Mouse (Mus musculus) liver, embryonic 16.5 days (tissue): ENCODE measurements at regions not wholly inside any gene's neighbourhood (a gene's known extent, or its start where the extent isn't known, plus 50 kb on each side); places are given as distances from the start of the nearest gene placed in this dataset.

ENCODE experiments used
- ATAC-seq: fragments of 200-750 bp; cut with Nextera tagmentation; 2 replicates; pipeline ENCODE4 v1.8.0; 2017; ENCODE audit warnings: low read depth, mild to moderate bottlenecking, moderate number of reproducible peaks, moderate library complexity
- H3K27ac ChIP-seq: fragments of 300-500 bp; sonication (generic); 2 replicates; pipeline ENCODE4 v1.5.1; 2014; ENCODE audit warnings: mild to moderate bottlenecking, low read length
- H3K27me3 ChIP-seq: fragments of 300-500 bp; sonication (generic); 2 replicates; pipeline ENCODE4 v1.6.1; 2014; ENCODE audit warnings: low read depth, low read length, mixed read lengths; ENCODE audit not compliant: control insufficient read depth, insufficient read depth
- H3K36me3 ChIP-seq: fragments of 300-500 bp; sonication (generic); 2 replicates; pipeline ENCODE4 v1.6.1; 2014; ENCODE audit warnings: mild to moderate bottlenecking; ENCODE audit not compliant: control insufficient read depth, insufficient read depth
- H3K4me1 ChIP-seq: fragments of 300-500 bp; sonication (generic); 2 replicates; pipeline ENCODE4 v1.6.1; 2014; ENCODE audit warnings: low read depth, low read length, mixed read lengths; ENCODE audit not compliant: control insufficient read depth
- H3K4me2 ChIP-seq: fragments of 300-500 bp; sonication (generic); 2 replicates; pipeline ENCODE4 v1.6.1; 2014; ENCODE audit warnings: low read depth, low read length, mixed read lengths
- H3K4me3 ChIP-seq: fragments of 300-500 bp; sonication (generic); 2 replicates; pipeline ENCODE4 v1.5.1; 2014; ENCODE audit warnings: low read depth, mild to moderate bottlenecking, low read length
- H3K9ac ChIP-seq: fragments of 300-500 bp; sonication (generic); 2 replicates; pipeline ENCODE4 v1.6.1; 2014; ENCODE audit warnings: low read depth, low read length
- H3K9me3 ChIP-seq: fragments of 300-500 bp; sonication (generic); replicated peaks from 2 replicates; pipeline ENCODE4 v1.6.1; 2016; ENCODE audit warnings: low read length; ENCODE audit not compliant: control insufficient read depth
- WGBS: fragments of 180-500 bp; shearing (Covaris S2); extraction: QIAGEN DNeasy Blood & Tissue Kit; methylation state at CpG from one replicate; pipeline ENCODE4 v1.1.7; 2014; ENCODE audit not compliant: insufficient replicate concordance; 5-methylcytosine and 5-hydroxymethylcytosine counted together

DNA sequence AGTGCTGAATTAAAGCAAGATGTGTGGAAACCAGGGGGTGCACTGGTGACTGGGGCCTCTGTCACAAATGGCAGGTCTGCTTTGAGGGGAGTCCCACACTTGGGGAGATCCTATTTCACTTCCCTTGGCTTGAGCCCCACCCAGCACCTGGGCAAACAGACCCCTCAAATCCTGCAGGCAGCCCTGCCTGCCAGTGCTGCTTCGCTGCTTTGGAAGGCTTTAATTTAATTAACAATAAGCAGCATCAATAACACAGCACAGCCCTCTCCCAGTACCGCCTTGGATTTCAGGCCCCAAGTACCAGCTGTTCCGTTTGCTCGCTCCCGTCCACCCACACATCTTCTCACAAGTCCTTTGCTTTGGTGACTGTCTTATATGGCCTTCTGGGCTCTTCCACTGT is 193.6 kb downstream of the Ackr3 start:
- Histone ChIP-seq H3K27me3 (no peaks in the 10 kb centered on the region), H3K4me2 (no peak overlapping the region), H3K36me3 (no peaks in the 10 kb centered on the region), H3K9me3 (no peaks in the 10 kb centered on the region), H3K27ac (no peak overlapping the region), H3K9ac (no peak overlapping the region), H3K4me1 (no peaks in the 10 kb centered on the region; the same call in 1 of the 2 replicates), H3K4me3 (no peak overlapping the region)
- 61% methylated on average over 5 of the region's 5 CpGs for WGBS
- ATAC-seq, result no peak

DNA sequence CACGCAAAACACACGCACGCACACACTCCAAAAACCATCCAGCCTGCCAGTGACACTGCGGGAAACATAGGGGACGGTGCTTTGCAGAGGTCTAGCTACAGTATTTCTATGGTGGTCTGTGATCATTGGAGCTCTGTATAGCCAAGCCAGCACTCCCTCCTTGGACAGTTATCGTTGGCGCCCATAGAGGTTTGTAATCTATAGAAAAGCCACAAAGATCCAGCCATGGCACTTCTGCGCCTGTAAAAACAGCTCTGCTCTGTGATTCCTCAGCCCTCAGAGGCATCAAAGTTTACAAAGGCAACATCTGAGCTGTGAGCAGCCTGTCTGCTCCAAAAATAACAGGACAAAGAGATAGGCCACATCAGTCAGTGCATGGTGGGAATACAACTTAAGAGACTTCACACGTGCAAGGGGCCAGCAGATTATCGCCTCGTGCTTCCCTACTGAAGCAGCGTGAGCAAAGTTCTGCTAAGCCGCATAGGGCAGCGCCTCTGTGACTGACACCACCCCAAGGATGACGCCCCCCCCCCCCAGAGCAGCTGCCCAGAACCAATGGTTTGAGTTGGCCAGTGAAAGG is 194.7 kb downstream of the Ackr3 start:
- Histone ChIP-seq H3K9ac (no peak overlapping the region), H3K36me3 (no peaks in the 10 kb centered on the region), H3K4me3 (no peak overlapping the region), H3K9me3 (no peaks in the 10 kb centered on the region), H3K4me2 (no peak overlapping the region), H3K27ac (no peak overlapping the region), H3K4me1 (no peaks in the 10 kb centered on the region; the same call in 1 of the 2 replicates), H3K27me3 (no peaks in the 10 kb centered on the region)
- ATAC-seq, result no peak
- 70% methylated on average over 15 of the region's 15 CpGs for WGBS

GRCm38 (mm10) chr1:90403057-90403456 is 199.3 kb downstream of the Ackr3 start:
- Histone ChIP-seq H3K9me3 (no peaks in the 10 kb centered on the region), H3K4me2 (no peak overlapping the region), H3K36me3 (no peaks in the 10 kb centered on the region), H3K9ac (no peak overlapping the region), H3K4me1 (no peaks in the 10 kb centered on the region), H3K27ac (no peak overlapping the region), H3K27me3 (no peaks in the 10 kb centered on the region), H3K4me3 (no peak overlapping the region)
- 67% methylated on average over 6 of the region's 6 CpGs for WGBS
- no peak for ATAC-seq

DNA sequence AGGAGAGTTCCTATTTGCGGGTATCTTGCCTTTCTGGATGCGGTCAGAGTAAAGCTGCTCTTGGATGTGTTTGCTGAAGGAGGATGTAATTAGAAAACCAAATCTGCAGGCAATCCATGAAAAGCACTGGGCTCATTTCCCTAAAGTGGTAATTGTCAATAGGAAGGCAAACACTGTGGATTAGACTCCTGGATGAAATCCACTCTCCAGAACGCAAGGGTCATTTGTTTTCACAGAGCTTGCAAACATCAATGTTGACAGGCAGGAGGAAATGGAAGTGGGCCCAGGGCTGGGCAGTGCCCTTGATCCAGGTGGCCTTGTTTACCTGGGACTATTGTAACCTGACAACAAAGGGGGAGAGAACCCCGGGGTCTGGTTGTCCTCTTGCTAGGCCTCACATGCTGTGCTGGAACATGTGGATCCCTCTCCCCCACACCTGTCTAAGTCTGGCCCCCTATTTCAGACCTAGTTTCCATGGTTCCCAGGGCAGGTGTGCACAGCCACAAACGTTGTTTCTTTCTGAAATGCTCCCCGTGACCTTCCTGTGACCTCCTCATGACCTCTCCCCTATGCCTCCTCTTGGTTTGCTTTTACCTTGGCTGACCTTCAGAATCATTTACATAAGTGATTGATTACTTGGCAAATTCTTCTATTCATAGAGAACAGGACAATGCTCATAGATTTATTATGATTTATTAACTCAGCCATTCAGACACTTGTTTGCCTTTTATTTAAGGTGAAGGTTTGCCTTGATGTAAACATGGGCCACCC is 197.9 kb upstream of the Cops8 start:
- Histone ChIP-seq H3K4me1 (no peaks in the 10 kb centered on the region), H3K9me3 (no peaks in the 10 kb centered on the region), H3K4me2 (no peak overlapping the region), H3K36me3 (no peaks in the 10 kb centered on the region), H3K4me3 (no peak overlapping the region), H3K27ac (no peak overlapping the region), H3K27me3 (no peaks in the 10 kb centered on the region), H3K9ac (no peak overlapping the region)
- WGBS, result 44% methylated on average over 6 of the region's 6 CpGs
- no peak for ATAC-seq

DNA sequence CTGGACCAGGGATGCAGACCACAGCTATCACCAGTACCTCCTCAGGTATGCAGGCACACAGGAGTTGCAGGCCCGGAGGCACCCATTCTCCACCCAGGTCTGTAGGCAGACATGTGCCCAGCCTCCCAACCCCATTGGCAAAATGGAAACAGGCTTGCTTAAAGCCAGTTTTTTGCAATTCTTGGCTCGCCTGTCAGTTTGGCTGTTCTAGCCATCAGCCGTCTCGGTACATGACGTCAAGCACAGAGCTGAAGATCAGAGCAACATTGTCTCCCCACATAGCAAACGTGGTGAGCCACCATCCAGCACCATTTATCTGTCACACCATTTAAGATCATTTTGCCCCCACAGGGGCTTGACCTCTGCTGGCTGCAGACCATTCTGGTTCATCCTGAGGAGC is 196.1 kb upstream of the Cops8 start:
- Histone ChIP-seq H3K27me3 (no peaks in the 10 kb centered on the region), H3K4me2 (no peak overlapping the region), H3K27ac (no peak overlapping the region), H3K4me1 (no peaks in the 10 kb centered on the region), H3K4me3 (no peak overlapping the region), H3K36me3 (no peaks in the 10 kb centered on the region), H3K9ac (no peak overlapping the region), H3K9me3 (no peaks in the 10 kb centered on the region)
- ATAC-seq, result no peak
- WGBS, result 73% methylated on average over 6 of the region's 6 CpGs

DNA sequence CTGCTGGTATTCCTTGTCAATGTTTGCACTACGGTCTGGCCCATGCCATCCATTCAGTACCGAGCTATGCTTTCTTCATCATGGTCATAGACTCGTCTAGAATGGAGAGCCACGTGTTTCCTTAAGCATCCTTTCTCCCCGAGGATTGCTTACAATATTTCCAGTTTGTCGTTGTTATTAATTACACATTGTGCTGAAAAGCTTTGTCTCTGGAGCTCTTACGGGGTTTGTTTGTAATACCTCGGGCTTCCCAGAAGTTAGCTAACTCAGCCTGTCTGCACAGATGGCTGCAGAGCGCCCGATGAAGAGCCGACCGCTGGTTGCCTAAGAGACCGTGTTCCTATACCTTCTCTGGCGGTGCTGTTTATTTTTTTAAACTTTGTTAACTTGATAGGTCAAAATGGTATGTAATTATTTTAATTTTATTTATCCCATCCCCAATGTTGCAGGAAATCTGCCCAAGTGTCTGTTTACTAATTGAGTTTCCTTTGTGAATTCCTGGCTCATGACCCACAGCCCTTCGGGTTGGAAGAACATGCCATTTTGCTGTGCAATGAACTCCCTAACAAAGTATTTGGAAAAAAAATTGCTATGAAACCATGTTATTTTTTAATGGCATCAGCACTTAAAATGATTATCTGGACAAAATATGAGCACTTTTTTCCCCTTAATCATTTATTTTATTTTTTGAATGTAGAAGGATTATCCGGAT is 194.1 kb upstream of the Cops8 start:
- no peaks in the 10 kb centered on the region for H3K9me3 ChIP-seq
- H3K27ac ChIP-seq, result no peak overlapping the region
- no peaks in the 10 kb centered on the region for H3K27me3 ChIP-seq
- H3K4me2 ChIP-seq, result no peak overlapping the region
- H3K4me3 ChIP-seq, result no peak overlapping the region
- WGBS, result 56% methylated on average over 16 of the region's 16 CpGs
- no peaks in the 10 kb centered on the region for H3K4me1 ChIP-seq
- H3K36me3 ChIP-seq, result no peaks in the 10 kb centered on the region
- ATAC-seq, result no peak
- H3K9ac ChIP-seq, result no peak overlapping the region

DNA sequence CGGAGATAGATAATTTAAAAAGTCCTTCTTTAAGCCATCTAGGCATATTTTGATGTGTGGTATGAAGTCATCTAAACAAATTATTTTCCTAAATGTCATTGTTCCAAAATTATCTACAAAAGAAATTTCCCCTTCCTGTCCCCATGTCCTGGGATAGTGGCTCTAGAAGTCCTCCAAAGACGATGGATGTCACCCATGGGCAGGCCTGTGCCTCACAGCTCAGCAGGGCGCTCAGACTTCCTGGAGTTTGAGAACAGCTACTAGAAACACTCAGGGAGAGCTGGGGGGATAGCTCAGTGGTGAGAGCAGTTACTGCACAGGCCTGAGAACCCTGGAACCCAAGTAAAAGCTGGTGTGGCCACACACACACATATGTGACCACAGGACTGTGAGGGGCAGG is 193.5 kb upstream of the Cops8 start:
- H3K9ac ChIP-seq, result no peak overlapping the region
- no peak for ATAC-seq
- no peaks in the 10 kb centered on the region for H3K36me3 ChIP-seq
- no peak overlapping the region for H3K4me2 ChIP-seq
- H3K27ac ChIP-seq, result no peak overlapping the region
- H3K27me3 ChIP-seq, result no peaks in the 10 kb centered on the region
- WGBS, result 57% methylated on average over 3 of the region's 3 CpGs
- H3K4me3 ChIP-seq, result no peak overlapping the region
- no peaks in the 10 kb centered on the region for H3K4me1 ChIP-seq
- H3K9me3 ChIP-seq, result no peaks in the 10 kb centered on the region

GRCm38 (mm10) chr1:90412511-90413045 is 190.2 kb upstream of the Cops8 start:
- WGBS, result 52% methylated on average over 9 of the region's 9 CpGs
- peak; percentile 13; the same call in 1 of the 2 replicates for ATAC-seq
- no peak overlapping the region for H3K4me3 ChIP-seq
- no peaks in the 10 kb centered on the region for H3K9me3 ChIP-seq
- no peaks in the 10 kb centered on the region for H3K4me1 ChIP-seq
- H3K27me3 ChIP-seq, result no peaks in the 10 kb centered on the region
- no peak overlapping the region for H3K9ac ChIP-seq
- H3K36me3 ChIP-seq, result no peaks in the 10 kb centered on the region
- no peak overlapping the region for H3K4me2 ChIP-seq
- H3K27ac ChIP-seq, result no peak overlapping the region

- ATAC-seq, result no peak
- Histone ChIP-seq H3K4me2 (no peak overlapping the region), H3K9ac (no peak overlapping the region), H3K36me3 (no peaks in the 10 kb centered on the region), H3K4me3 (no peak overlapping the region), H3K4me1 (no peaks in the 10 kb centered on the region), H3K27ac (no peak overlapping the region), H3K9me3 (no peaks in the 10 kb centered on the region), H3K27me3 (no peaks in the 10 kb centered on the region)
- WGBS, result 71% methylated on average over 4 of the region's 4 CpGs
Observed at GRCm38 (mm10) chr1:90414751-90415150, 188.0 kb upstream of the Cops8 start.
